Mouse (Mus musculus) cerebellum, adult 2 months (tissue): ENCODE results near the gene Trappc6a.

ENCODE experiments used
- CTCF ChIP-seq: fragments of 200-500 bp; IDR thresholded peaks from 2 replicates; pipeline ENCODE4 v1.5.1; 2011; ENCODE audit warnings: low read depth, mild to moderate bottlenecking, control low read depth, low read length, moderate library complexity, borderline replicate concordance; ENCODE audit not compliant: insufficient read depth
- POLR2A ChIP-seq: fragments of 200-500 bp; IDR thresholded peaks from 2 replicates; pipeline ENCODE4 v1.6.1; 2011; ENCODE audit warnings: low read length, control low read depth, borderline replicate concordance; ENCODE audit not compliant: insufficient read depth

- TF ChIP-seq POLR2A = no peak
- no peak for TF ChIP-seq CTCF
Observed at GRCm38 (mm10) chr7:19523017-19523756, 15.0 kb downstream of the Trappc6a start.
